Mouse (Mus musculus) gastrocnemius, adult 2 months (tissue): Measurements from ENCODE around the gene Fam234b. TPM values are rescaled to one million over a fixed set of nuclear protein-coding genes. Genes with fewer than 3 reads are reported as not detected.

Source experiments
- DNase-seq: peaks from one replicate; pipeline ENCODE4 v3.0.0; 2022
- H3K27ac ChIP-seq: fragments of 200-600 bp; 2 replicates; pipeline ENCODE4 v1.8.1; 2022; ENCODE audit warnings: mild to moderate bottlenecking
- H3K4me3 ChIP-seq: fragments of 200-600 bp; 2 replicates; pipeline ENCODE4 v1.8.1; 2022; ENCODE audit warnings: mild to moderate bottlenecking, moderate library complexity
- CTCF ChIP-seq: fragments of 200-600 bp; IDR thresholded peaks from 2 replicates; pipeline ENCODE4 v1.8.1; 2022; ENCODE audit warnings: antibody characterized with exemption, mild to moderate bottlenecking, moderate library complexity
- intact Hi-C: fragments of 180-260 bp; cut with DNase I; formaldehyde crosslinking; loops from one replicate; pipeline ENCODE4 v1.15.1; 2025
- total RNA-seq, 2 experiments: library from RNA; stranded (reverse); gene quantifications; 2 replicates each; pipeline ENCODE4 v1.2.3; 2021

Gene Fam234b
- total RNA-seq, 2 experiments from 2014 or later = 2.7 to 3.8 TPM

- H3K4me3 ChIP-seq = no peak overlapping the region
- H3K27ac ChIP-seq = no peak overlapping the region
- intact Hi-C loops = no loop called here
- TF ChIP-seq CTCF = no peak
- DNase-seq = no peak
Measured at GRCm38 (mm10) chr6:135188629-135189028, 9.1 kb upstream of the Fam234b start.

GRCm38 (mm10) chr6:135190122-135190521, 7.7 kb upstream of the Fam234b start:
- no peak for TF ChIP-seq CTCF
- intact Hi-C loops = no loop called here
- Histone ChIP-seq H3K4me3 (no peak overlapping the region), H3K27ac (no peak overlapping the region)
- DNase-seq = no peak

- H3K27ac ChIP-seq = no peak overlapping the region
- DNase-seq = no peak
- intact Hi-C loops = no loop called here
Measured at GRCm38 (mm10) chr6:135191906-135192305, 5.9 kb upstream of the Fam234b start.

GRCm38 (mm10) chr6:135192993-135193392, 4.8 kb upstream of the Fam234b start:
- intact Hi-C loops = no loop called here

More at GRCm38 (mm10) chr6:135191906-135192305, 5.9 kb upstream of the Fam234b start:
- TF ChIP-seq CTCF = no peak
- no peak overlapping the region for H3K4me3 ChIP-seq

GRCm38 (mm10) chr6:135193733-135194132, 4.0 kb upstream of the Fam234b start:
- intact Hi-C loops = no loop called here
- DNase-seq = no peak
- TF ChIP-seq CTCF = no peak
- Histone ChIP-seq H3K4me3 (no peak overlapping the region), H3K27ac (no peak overlapping the region)

More at GRCm38 (mm10) chr6:135192993-135193392, 4.8 kb upstream of the Fam234b start:
- Histone ChIP-seq H3K27ac (no peak overlapping the region), H3K4me3 (no peak overlapping the region)
- TF ChIP-seq CTCF = no peak
- no peak for DNase-seq

- Histone ChIP-seq H3K27ac (no peak overlapping the region), H3K4me3 (no peak overlapping the region)
- intact Hi-C loops = no loop called here
- no peak for TF ChIP-seq CTCF
- DNase-seq = no peak
Measured at GRCm38 (mm10) chr6:135194907-135195306, 2.9 kb upstream of the Fam234b start.

GRCm38 (mm10) chr6:135196707-135197106, 1.1 kb upstream of the Fam234b start:
- no peak for DNase-seq
- no peak for TF ChIP-seq CTCF
- no peak overlapping the region for H3K4me3 ChIP-seq
- no peak overlapping the region for H3K27ac ChIP-seq
- intact Hi-C loops = no loop called here

GRCm38 (mm10) chr6:135197446-135197845, 331 bp upstream of the Fam234b start:
- intact Hi-C loops = no loop called here
- TF ChIP-seq CTCF = no peak
- Histone ChIP-seq H3K27ac (no peak overlapping the region), H3K4me3 (peak overlapping the region; percentile 96)
- no peak for DNase-seq

- intact Hi-C loops = no loop called here
- TF ChIP-seq CTCF = no peak
- DNase-seq = no peak
- peak overlapping the region; percentile 96 for H3K4me3 ChIP-seq
- H3K27ac ChIP-seq = no peak overlapping the region
Measured at GRCm38 (mm10) chr6:135198726-135199125, 949 bp downstream of the Fam234b start.

GRCm38 (mm10) chr6:135200122-135200957, 2.6 kb downstream of the Fam234b start:
- H3K4me3 ChIP-seq = no peak overlapping the region
- no peak for DNase-seq
- intact Hi-C loops = no loop called here
- no peak overlapping the region for H3K27ac ChIP-seq
- TF ChIP-seq CTCF = no peak

GRCm38 (mm10) chr6:135202668-135203067, 4.9 kb downstream of the Fam234b start:
- Histone ChIP-seq H3K27ac (no peak overlapping the region), H3K4me3 (no peak overlapping the region)
- intact Hi-C loops = no loop called here
- TF ChIP-seq CTCF = no peak
- DNase-seq = no peak

- DNase-seq = no peak
- intact Hi-C loops = no loop called here
- no peak for TF ChIP-seq CTCF
- Histone ChIP-seq H3K4me3 (no peak overlapping the region), H3K27ac (no peak overlapping the region)
Measured at GRCm38 (mm10) chr6:135203737-135204136, 6.0 kb downstream of the Fam234b start.

- TF ChIP-seq CTCF = no peak
- intact Hi-C loops = no loop called here
Measured at GRCm38 (mm10) chr6:135204869-135205268, 7.1 kb downstream of the Fam234b start.

GRCm38 (mm10) chr6:135205802-135206201, 8.0 kb downstream of the Fam234b start:
- H3K4me3 ChIP-seq = no peak overlapping the region
- H3K27ac ChIP-seq = no peak overlapping the region
- intact Hi-C loops = no loop called here
- no peak for DNase-seq
- TF ChIP-seq CTCF = no peak

More at GRCm38 (mm10) chr6:135204869-135205268, 7.1 kb downstream of the Fam234b start:
- H3K4me3 ChIP-seq = no peak overlapping the region
- H3K27ac ChIP-seq = no peak overlapping the region
- DNase-seq = no peak
